ENCODE assay signal across 17 mouse cellular contexts in the genomic region with DNA sequence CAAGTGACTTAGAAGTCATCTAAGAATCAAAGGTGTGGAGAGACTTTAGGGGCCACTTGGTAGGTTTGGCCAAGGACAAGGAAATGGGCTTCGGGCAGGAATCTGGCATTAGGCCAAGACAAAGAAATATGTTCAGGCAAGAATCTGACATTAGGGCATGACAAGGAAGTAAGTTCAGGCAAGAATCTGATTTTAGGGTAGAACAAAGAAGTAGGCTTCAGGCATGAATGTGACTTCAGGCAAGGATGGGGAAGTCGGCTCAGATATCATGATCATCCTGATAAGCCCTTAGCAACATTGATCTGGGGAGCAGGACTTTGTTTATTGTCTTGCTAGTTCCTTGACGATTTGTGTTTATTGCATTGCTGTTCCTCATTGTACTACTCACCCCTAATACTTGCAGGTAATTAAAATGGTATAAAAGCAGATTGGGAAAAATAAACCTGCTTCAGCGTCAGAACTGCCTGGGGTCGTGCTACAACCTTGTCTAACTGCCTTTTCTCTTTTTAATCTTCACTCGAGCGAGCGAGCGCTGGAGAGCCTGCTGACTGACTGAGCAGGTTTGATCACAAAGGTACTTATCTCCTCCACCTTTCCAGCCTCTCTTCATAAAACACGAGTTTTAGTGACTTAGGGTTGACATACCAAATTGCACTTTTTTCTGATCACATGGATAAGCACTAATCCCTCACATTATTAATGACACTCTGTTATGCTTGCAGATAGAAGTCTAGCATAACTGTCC. TPM values are rescaled to one million over a fixed set of nuclear protein-coding genes. Genes with fewer than 3 reads are reported as not detected.
A peak's percentile ranks its signal among the peaks of the same experiment; 100 is the strongest.
DNase-seq lines count a peak whose midpoint lies in the region; ATAC-seq and TF ChIP-seq lines count a peak whose summit lies in the region.
"Had no signal": no experiment of that assay in that cellular context is flagged by ENCODE, and none has a peak within 500 bp of the region (broad histone marks: within the 10 kb centered on the region; RNA-seq: fewer than 3 reads in every experiment).

No protein-coding gene starts in this region.

- 40% methylated on average over 10 of the region's 10 CpGs for WGBS in lung, postnatal 0 days
- WGBS in lung, adult 2 months, result 53% methylated on average over 10 of the region's 10 CpGs
- 59% methylated on average over 10 of the region's 10 CpGs for WGBS in embryonic facial prominence, embryonic 15.5 days
- 50% methylated on average over 10 of the region's 10 CpGs for WGBS in stomach, postnatal 0 days

- peak; percentile 41 for ATAC-seq in lung, postnatal 0 days
- ATAC-seq in embryonic facial prominence, embryonic 15.5 days (ENCODE audit: insufficient number of reproducible peaks, low FRiP score, low TSS enrichment, low read depth), result no peak
- peak; percentile 80 for ATAC-seq in stomach, postnatal 0 days (ENCODE audit: low FRiP score, low TSS enrichment)
- ATAC-seq: forebrain, embryonic 14.5 days; midbrain, embryonic 16.5 days had no signal

- H3K9me3 ChIP-seq in lung, postnatal 0 days (ENCODE audit: low read length), result no peaks in the 10 kb centered on the region
- H3K9me3 ChIP-seq in embryonic facial prominence, embryonic 15.5 days (replicated peaks), result no peaks in the 10 kb centered on the region
- H3K9me3 ChIP-seq in stomach, postnatal 0 days (ENCODE audit: control insufficient read depth, low read length), result no peaks in the 10 kb centered on the region
- H3K9me3 ChIP-seq: hindbrain, embryonic 13.5 days; neural tube, embryonic 12.5 days had no signal

- no peak overlapping the region for H3K4me3 ChIP-seq in lung, postnatal 0 days (ENCODE audit: low read depth, low read length)
- H3K4me3 ChIP-seq in lung, adult 2 months (replicated peaks; ENCODE audit: extremely low read depth, low read depth, low read length), result no peak overlapping the region
- H3K4me3 ChIP-seq in embryonic facial prominence, embryonic 15.5 days (replicated peaks), result no peak overlapping the region
- H3K4me3 ChIP-seq in stomach, postnatal 0 days (ENCODE audit: low read depth, low read length), result no peak overlapping the region
- H3K4me3 ChIP-seq: heart, adult 2 months; hindbrain, embryonic 13.5 days; neural tube, embryonic 12.5 days had no signal

- no peak for TF ChIP-seq CTCF in lung, postnatal 0 days (IDR thresholded peaks at IDR 0.05)
- TF ChIP-seq CTCF in lung, adult 2 months (IDR thresholded peaks at IDR 0.05; ENCODE audit: insufficient read depth, low read length), result no peak
- no peak for TF ChIP-seq CTCF in stomach, postnatal 0 days (IDR thresholded peaks at IDR 0.05; ENCODE audit: low read depth)

- H3K9ac ChIP-seq in lung, postnatal 0 days (replicated peaks; ENCODE audit: low read depth), result no peak overlapping the region
- H3K9ac ChIP-seq in embryonic facial prominence, embryonic 15.5 days, result no peak overlapping the region
- no peak overlapping the region for H3K9ac ChIP-seq in stomach, postnatal 0 days (ENCODE audit: low read length)
- H3K9ac ChIP-seq: hindbrain, embryonic 13.5 days; neural tube, embryonic 12.5 days had no signal

- no peaks in the 10 kb centered on the region for H3K4me1 ChIP-seq in lung, postnatal 0 days (ENCODE audit: insufficient read depth, low read depth, low read length)
- peaks cover 12% of the 10 kb centered on the region for H3K4me1 ChIP-seq in lung, adult 2 months (ENCODE audit: control insufficient read depth, insufficient read depth, low read length)
- 0 out of 2 replicates have a peak, but pooled peaks cover 11% of the 10 kb centered on the region for H3K4me1 ChIP-seq in embryonic facial prominence, embryonic 15.5 days
- H3K4me1 ChIP-seq in stomach, postnatal 0 days (replicated peaks; ENCODE audit: control insufficient read depth, insufficient read depth), result no peaks in the 10 kb centered on the region
- H3K4me1 ChIP-seq: hindbrain, embryonic 13.5 days; neural tube, embryonic 12.5 days had no signal

- no peak overlapping the region for H3K4me2 ChIP-seq in lung, postnatal 0 days (replicated peaks; ENCODE audit: low read depth, low read length)
- H3K4me2 ChIP-seq in embryonic facial prominence, embryonic 15.5 days (replicated peaks), result no peak overlapping the region
- H3K4me2 ChIP-seq in stomach, postnatal 0 days (replicated peaks; ENCODE audit: low read depth), result no peak overlapping the region; the same call in 1 of the 2 replicates
- H3K4me2 ChIP-seq: hindbrain, embryonic 13.5 days; liver, embryonic 11.5 days; neural tube, embryonic 12.5 days had no signal

- TF ChIP-seq EP300 in lung, postnatal 0 days (IDR thresholded peaks at IDR 0.05), result no peak
- TF ChIP-seq EP300 in stomach, postnatal 0 days (optimal IDR thresholded peaks at IDR 0.05), result no peak

- TF ChIP-seq POLR2A in lung, adult 2 months (IDR thresholded peaks at IDR 0.05; ENCODE audit: borderline replicate concordance, extremely low read depth, low read depth, low read length), result no peak

- H3K27me3 ChIP-seq in lung, postnatal 0 days (replicated peaks; ENCODE audit: insufficient read depth, low read length), result no peaks in the 10 kb centered on the region
- H3K27me3 ChIP-seq in embryonic facial prominence, embryonic 15.5 days, result no peaks in the 10 kb centered on the region
- no peaks in the 10 kb centered on the region for H3K27me3 ChIP-seq in stomach, postnatal 0 days (ENCODE audit: control insufficient read depth, insufficient read depth, low read length)
- H3K27me3 ChIP-seq: hindbrain, embryonic 13.5 days; neural tube, embryonic 12.5 days had no signal

- no peaks in the 10 kb centered on the region for H3K36me3 ChIP-seq in lung, postnatal 0 days (ENCODE audit: insufficient read depth, low read length)
- H3K36me3 ChIP-seq in embryonic facial prominence, embryonic 15.5 days, result peaks cover under 1% of the 10 kb centered on the region; the same call in 1 of the 2 replicates
- no peaks in the 10 kb centered on the region for H3K36me3 ChIP-seq in stomach, postnatal 0 days (ENCODE audit: control insufficient read depth, insufficient read depth, low read length)

- H3K27ac ChIP-seq in lung, postnatal 0 days (ENCODE audit: low read length), result no peak overlapping the region
- H3K27ac ChIP-seq in embryonic facial prominence, embryonic 15.5 days (replicated peaks), result 0 out of 2 replicates have a peak overlapping the region, but pooled peaks have one; percentile 19
- H3K27ac ChIP-seq in stomach, postnatal 0 days (replicated peaks), result no peak overlapping the region; the same call in 1 of the 2 replicates
- H3K27ac ChIP-seq: heart, adult 2 months; hindbrain, embryonic 13.5 days; neural tube, embryonic 12.5 days had no signal

- peak; percentile 66 for DNase-seq in lung, postnatal 0 days (ENCODE audit: low spot score)
- no peak for DNase-seq in lung, adult 2 months
- peak; percentile 27 for DNase-seq in lung, postnatal 36 days
- DNase-seq in stomach, postnatal 0 days (ENCODE audit: low spot score), result peak; percentile 32
- DNase-seq in gastrocnemius, adult 8-10 months (ENCODE audit: low spot score in 2 of 2), result no peak
- no peak for DNase-seq in liver
- DNase-seq: heart, adult 2 months; kidney, adult 8-10 months; layer of hippocampus, adult 9-11 months; right cerebral cortex, postnatal 25 days; thymus, postnatal 14 days had no signal

RNA-seq across cellular contexts. Expression of gene Ccser2, which starts 35.8 kb away (rescaled TPM):
- polyA plus RNA-seq in lung, postnatal 0 days (2015; fragmentation: Nextera tagmentation; extraction: Ambion mirVana), result 48.0 and 56.3 TPM in 2 replicates
- polyA plus RNA-seq in lung, adult 2 months (2012; rRNA removed), result 25.9 and 38.0 TPM in 2 replicates
- polyA plus RNA-seq in embryonic facial prominence, embryonic 15.5 days (2015; fragmentation: Nextera tagmentation; extraction: Ambion mirVana), result 45.1 and 51.3 TPM in 2 replicates
- 18.1 and 19.7 TPM in 2 replicates for polyA plus RNA-seq in stomach, postnatal 0 days (2015; fragmentation: Nextera tagmentation; extraction: Ambion mirVana)
- total RNA-seq in gastrocnemius, adult 8-10 months (2022), result 10 to 100 TPM; 62.5 to 78.0 (median 72.6) TPM

Comparison
In these comparisons a context has a peak if more than half of its experiments do, and no peak if none do; other contexts are left out.
1. DNase-seq: peak in lung, postnatal 0 days (single experiment), lung, postnatal 36 days (single experiment) and stomach, postnatal 0 days (single experiment); none in lung, adult 2 months (single experiment), gastrocnemius, adult 8-10 months (0 of 2) and liver (single experiment).